Mouse (Mus musculus) MEL (cell line): ENCODE results near the gene Sec24a. TPM values are rescaled to one million over a fixed set of nuclear protein-coding genes. Genes with fewer than 3 reads are reported as not detected.
"Not testable (repeated sequence)": the region's sequence is repeated elsewhere in the genome, so short reads cannot be mapped to it uniquely, and the experiment has no call there.

Source experiments
- DNase-seq: peaks from one replicate; pipeline ENCODE4 v3.0.0; 2011; ENCODE audit warnings: low read depth, low spot score
- H3K27ac ChIP-seq: 2 replicates; pipeline ENCODE4 v1.5.1; 2012; ENCODE audit warnings: low read depth, mild to moderate bottlenecking, control low read depth, low read length, moderate library complexity; ENCODE audit not compliant: control insufficient read depth
- H3K27me3 ChIP-seq, 2 experiments: fragments of 150-350 bp in 1 of 2; sonication (generic) in 1 of 2; 2 replicates each; pipeline ENCODE4 v1.6.1; 2012; ENCODE audit warnings: low read length in 2 of 2, mild to moderate bottlenecking in 2 of 2, improper control_type of control experiment in 1 of 2, moderate library complexity in 1 of 2; ENCODE audit not compliant: insufficient read depth in 2 of 2, control insufficient read depth in 1 of 2
- H3K36me3 ChIP-seq, 2 experiments: 2 replicates each; pipeline ENCODE4 v1.6.1; 2012 to 2014; ENCODE audit warnings: low read length in 2 of 2, improper control_type of control experiment in 1 of 2, inconsistent platforms in 1 of 2, mild to moderate bottlenecking in 1 of 2; ENCODE audit not compliant: insufficient read depth in 2 of 2, control insufficient read depth in 1 of 2
- H3K4me1 ChIP-seq, 2 experiments: fragments of 150-350 bp in 1 of 2; sonication (generic) in 1 of 2; 2 replicates each; pipeline ENCODE4 v1.6.1; 2012; ENCODE audit warnings: low read length in 2 of 2, improper control_type of control experiment in 1 of 2, mild to moderate bottlenecking in 1 of 2; ENCODE audit not compliant: insufficient read depth in 2 of 2, control insufficient read depth in 1 of 2
- H3K4me3 ChIP-seq, 2 experiments: fragments of 150-350 bp in 1 of 2; sonication (generic) in 1 of 2; 2 replicates each; pipeline ENCODE4 v1.5.1; 2012; ENCODE audit warnings: low read depth in 2 of 2, low read length in 2 of 2, mild to moderate bottlenecking in 2 of 2, moderate library complexity in 2 of 2, control low read depth in 1 of 2, improper control_type of control experiment in 1 of 2; ENCODE audit not compliant: control insufficient read depth in 1 of 2, insufficient read depth in 1 of 2
- H3K79me2 ChIP-seq: 2 replicates; pipeline ENCODE4 v1.6.1; 2012; ENCODE audit warnings: mild to moderate bottlenecking, low read length, moderate library complexity; ENCODE audit not compliant: control insufficient read depth, poor library complexity, insufficient read depth
- H3K9ac ChIP-seq: 2 replicates; pipeline ENCODE4 v1.6.1; 2012; ENCODE audit warnings: low read depth, mild to moderate bottlenecking, control low read depth, low read length, moderate library complexity; ENCODE audit not compliant: control insufficient read depth, poor library complexity, severe bottlenecking
- H3K9me3 ChIP-seq: fragments of 150-350 bp; sonication (generic); replicated peaks from 2 replicates; pipeline ENCODE4 v1.6.1; 2012; ENCODE audit warnings: mild to moderate bottlenecking, low read length, improper control_type of control experiment, moderate library complexity; ENCODE audit not compliant: insufficient read depth
- CHD1 ChIP-seq: IDR thresholded peaks from 2 replicates; pipeline ENCODE4 v1.6.1; 2012; ENCODE audit warnings: low read depth, mild to moderate bottlenecking, inconsistent platforms, low read length, improper control_type of control experiment
- CTCF ChIP-seq, 3 experiments: IDR thresholded peaks in 2 of 3; conservative IDR thresholded peaks in 1 of 3; 2 replicates each; pipeline ENCODE4 v1.5.1; 2011 to 2012; ENCODE audit warnings: low read length in 3 of 3, low read depth in 2 of 3, mild to moderate bottlenecking in 2 of 3, improper control_type of control experiment in 1 of 3, inconsistent platforms in 1 of 3, mixed read lengths in 1 of 3, moderate library complexity in 1 of 3; ENCODE audit not compliant: control insufficient read depth in 1 of 3, insufficient read depth in 1 of 3, poor library complexity in 1 of 3, severe bottlenecking in 1 of 3
- EP300 ChIP-seq, 2 experiments: IDR thresholded peaks; 2 replicates each; pipeline ENCODE4 v1.6.1; 2011; ENCODE audit warnings: improper control_type of control experiment in 2 of 2, low read length in 2 of 2, low read depth in 1 of 2, mild to moderate bottlenecking in 1 of 2
- GABPA ChIP-seq: IDR thresholded peaks from 2 replicates; pipeline ENCODE4 v1.6.1; 2012; ENCODE audit warnings: low read depth, mild to moderate bottlenecking, inconsistent platforms, low read length, improper control_type of control experiment, moderate library complexity
- HCFC1 ChIP-seq: IDR thresholded peaks from 2 replicates; pipeline ENCODE4 v1.6.1; 2012; ENCODE audit warnings: low read depth, mild to moderate bottlenecking, inconsistent platforms, low read length, improper control_type of control experiment, moderate library complexity
- KAT2A ChIP-seq: conservative IDR thresholded peaks from 2 replicates; pipeline ENCODE4 v1.6.1; 2012; ENCODE audit warnings: low read depth, low read length, improper control_type of control experiment, inconsistent platforms
- MAX ChIP-seq: IDR thresholded peaks from 2 replicates; pipeline ENCODE4 v1.6.1; 2011; ENCODE audit warnings: low read length, improper control_type of control experiment
- NELFE ChIP-seq: IDR thresholded peaks from 2 replicates; pipeline ENCODE4 v1.6.1; 2011; ENCODE audit warnings: low read depth, low read length, improper control_type of control experiment
- RAD21 ChIP-seq: IDR thresholded peaks from 2 replicates; pipeline ENCODE4 v1.6.1; 2011; ENCODE audit warnings: mild to moderate bottlenecking, low read depth, low read length, improper control_type of control experiment
- RCOR1 ChIP-seq: IDR thresholded peaks from 2 replicates; pipeline ENCODE4 v1.6.1; 2012; ENCODE audit warnings: low read depth, mild to moderate bottlenecking, inconsistent platforms, low read length, improper control_type of control experiment
- SIN3A ChIP-seq: IDR thresholded peaks from 2 replicates; pipeline ENCODE4 v1.6.1; 2012; ENCODE audit warnings: low read length, improper control_type of control experiment, inconsistent platforms
- TAL1 ChIP-seq: IDR thresholded peaks from 2 replicates; pipeline ENCODE4 v1.6.1; 2012; ENCODE audit warnings: mild to moderate bottlenecking, inconsistent platforms, low read length, moderate library complexity, mixed read lengths
- TBP ChIP-seq: IDR thresholded peaks from 2 replicates; pipeline ENCODE4 v1.8.0; 2011; ENCODE audit warnings: low read depth, low read length, improper control_type of control experiment
- TCF12 ChIP-seq: IDR thresholded peaks from 2 replicates; pipeline ENCODE4 v1.6.1; 2014; ENCODE audit warnings: low read depth, mild to moderate bottlenecking, inconsistent platforms, low read length, improper control_type of control experiment, moderate library complexity
- ZKSCAN1 ChIP-seq: IDR thresholded peaks from 2 replicates; pipeline ENCODE4 v1.6.1; 2012; ENCODE audit warnings: low read depth, mild to moderate bottlenecking, inconsistent platforms, low read length, improper control_type of control experiment, moderate library complexity
- ZMIZ1 ChIP-seq: IDR thresholded peaks from 2 replicates; pipeline ENCODE4 v1.6.1; 2012; ENCODE audit warnings: low read depth, mild to moderate bottlenecking, inconsistent platforms, low read length, improper control_type of control experiment, moderate library complexity
- polyA plus RNA-seq, 2 experiments: library from polyadenylated mRNA; stranded (reverse) in 1 of 2; unstranded in 1 of 2; fragments of >175 nt in 1 of 2; fragments of >200 nt in 1 of 2; gene quantifications; 2 replicates each; pipeline versions ENCODE4 v1.2.1 to v1.2.4; 2012; ENCODE audit warnings: low replicate concordance in 2 of 2, low read depth in 1 of 2; ENCODE audit not compliant: insufficient read length in 2 of 2, insufficient read depth in 1 of 2, missing spikeins in 1 of 2
- total RNA-seq: library from RNA; depleted of rRNA; stranded (reverse); fragments of 300-350 nt; gene quantifications from 2 replicates; pipeline ENCODE4 v1.2.3, GENCODE M21; 2012

Sec24a gene
- total and polyA plus RNA-seq, 3 experiments, result 5.3 to 38.2 (median 14.1) TPM

DNA sequence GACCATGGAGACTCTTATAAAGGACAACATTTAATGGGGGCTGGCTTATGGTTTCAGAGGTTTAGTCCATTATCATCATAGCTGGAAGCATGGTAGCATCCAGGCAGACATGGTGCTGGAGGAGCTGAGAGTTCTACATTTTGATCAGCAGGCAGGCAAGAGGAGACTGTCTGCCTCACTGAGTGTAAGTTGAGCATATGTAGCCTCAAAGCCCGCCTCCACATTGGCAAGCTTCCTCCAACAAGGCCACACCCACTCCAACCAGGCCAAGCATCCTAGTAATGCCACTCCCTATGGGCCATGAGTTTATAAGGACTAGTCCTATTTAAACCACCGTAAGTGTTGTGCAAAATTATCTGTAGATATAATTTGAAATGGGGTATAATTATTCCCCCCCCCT lies 92.1 kb downstream of the Sec24a start:
- Histone ChIP-seq H3K79me2 (no peaks in the 10 kb centered on the region), H3K4me1 (peaks cover 3 to 9% of the 10 kb centered on the region in 2 experiments; a peak in 3 of 4 replicates), H3K27me3 (no peaks in the 10 kb centered on the region), H3K36me3 (peaks cover 0 to 6% of the 10 kb centered on the region in 2 experiments; a peak in 2 of 4 replicates), H3K27ac (no peak overlapping the region), H3K9ac (no peak overlapping the region), H3K9me3 (no peaks in the 10 kb centered on the region), H3K4me3 (no peak overlapping the region)
- 0 out of 4 replicates have a peak, but pooled peaks of 1 of the 2 experiments have one; percentile 10 for TF ChIP-seq EP300 (IDR thresholded peaks at IDR 0.05; ENCODE audit: low read depth in 1 of 2, low read length in 2 of 2)
- TF ChIP-seq GABPA, result no peak
- TF ChIP-seq RCOR1, result no peak
- peak; percentile 61; the same call in 1 of the 2 replicates for TF ChIP-seq TBP
- TF ChIP-seq HCFC1, result no peak
- peak; percentile 91 for DNase-seq

DNA sequence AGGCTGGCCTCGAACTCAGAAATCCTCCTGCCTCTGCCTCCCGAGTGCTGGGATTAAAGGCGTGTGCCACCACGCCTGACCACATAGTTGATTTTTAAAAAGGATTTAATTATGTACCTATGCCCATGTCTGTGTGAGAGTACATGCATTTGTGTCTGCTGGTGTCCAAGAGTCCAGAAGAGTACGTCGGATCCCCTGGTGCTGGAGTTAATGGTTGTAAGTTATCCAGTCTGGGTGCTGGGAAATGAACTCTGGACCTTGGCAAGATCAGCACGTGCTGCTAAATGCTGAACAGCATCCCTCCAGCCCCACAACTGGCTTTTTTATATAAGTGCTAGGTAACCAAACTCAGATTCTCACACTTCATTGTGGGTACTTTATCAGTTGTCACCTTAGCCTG lies 92.6 kb downstream of the Sec24a start:
- no peak overlapping the region for H3K27ac ChIP-seq
- TF ChIP-seq NELFE, result no peak
- H3K9me3 ChIP-seq, result no peaks in the 10 kb centered on the region

DNA sequence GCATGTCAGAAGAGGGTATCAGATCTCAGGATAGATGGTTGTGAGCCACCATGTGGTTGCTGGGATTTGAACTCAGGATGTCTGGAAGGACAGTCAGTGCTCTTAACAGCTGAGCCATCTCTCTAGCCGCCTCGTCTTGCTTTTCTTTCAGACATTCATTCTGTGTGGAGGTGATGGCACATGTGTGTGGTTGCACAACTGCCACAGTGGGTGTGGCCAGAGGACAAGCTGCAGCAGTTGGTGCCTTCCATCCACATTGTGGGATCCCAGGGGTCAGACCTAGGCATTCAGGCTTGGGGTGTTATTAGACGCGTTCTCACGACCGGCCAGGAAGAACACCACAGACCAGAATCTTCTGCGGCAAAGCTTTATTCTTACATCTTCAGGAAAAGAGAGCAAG lies 98.7 kb downstream of the Sec24a start:
- not testable (repeated sequence) for H3K9ac ChIP-seq, H3K27ac ChIP-seq, H3K4me1 ChIP-seq, DNase-seq, H3K79me2 ChIP-seq, H3K4me3 ChIP-seq, H3K9me3 ChIP-seq, H3K27me3 ChIP-seq, H3K36me3 ChIP-seq

More for the DNA sequence above, 92.6 kb downstream of the Sec24a start:
- Histone ChIP-seq H3K27me3 (no peaks in the 10 kb centered on the region), H3K79me2 (no peaks in the 10 kb centered on the region), H3K4me3 (no peak overlapping the region), H3K36me3 (peaks cover 0 to 6% of the 10 kb centered on the region in 2 experiments; a peak in 2 of 4 replicates), H3K4me1 (peaks cover 3 to 9% of the 10 kb centered on the region in 2 experiments; a peak in 3 of 4 replicates), H3K9ac (no peak overlapping the region)
- no peak for DNase-seq

DNA sequence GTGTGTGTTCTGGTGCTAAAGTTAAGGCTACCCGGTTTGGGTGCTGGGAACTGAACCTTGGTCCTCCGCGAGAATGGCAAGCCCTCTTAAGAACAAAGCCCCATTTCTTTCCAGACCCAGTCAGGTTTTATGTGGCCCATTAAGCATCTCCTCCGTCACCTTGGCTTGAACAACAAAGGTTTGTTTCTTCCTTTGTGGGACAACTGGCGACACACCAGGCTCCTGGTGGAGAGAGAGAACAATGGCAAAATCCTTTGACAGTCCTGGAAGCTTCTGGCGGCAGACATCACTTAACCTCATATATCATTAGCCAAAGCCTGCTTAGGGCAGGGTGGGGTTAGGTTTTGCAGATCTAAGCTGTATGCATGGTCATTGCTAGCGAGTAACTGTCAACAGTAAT lies 100.8 kb downstream of the Sec24a start:
- no peak overlapping the region for H3K9ac ChIP-seq
- peaks cover 0 to 11% of the 10 kb centered on the region in 2 experiments; a peak in 2 of 4 replicates for H3K36me3 ChIP-seq
- DNase-seq, result no peak
- H3K4me1 ChIP-seq, result peaks cover 8 to 15% of the 10 kb centered on the region in 2 experiments
- H3K27ac ChIP-seq, result no peak overlapping the region
- no peaks in the 10 kb centered on the region for H3K79me2 ChIP-seq
- no peaks in the 10 kb centered on the region for H3K27me3 ChIP-seq
- TF ChIP-seq ZKSCAN1 (no peak), TCF12 (no peak), GABPA (no peak), CHD1 (no peak), MAX (no peak), CTCF (IDR thresholded peaks at IDR 0.05 in 2 of 3, conservative IDR thresholded peaks at IDR 0.05 in 1 of 3; ENCODE audit: control insufficient read depth in 1 of 3, insufficient read depth in 1 of 3, low read depth in 2 of 3, low read length in 3 of 3, poor library complexity in 1 of 3, severe bottlenecking in 1 of 3) (no peak), SIN3A (no peak), RAD21 (no peak), ZMIZ1 (no peak), KAT2A (no peak), TAL1 (no peak)
- no peaks in the 10 kb centered on the region for H3K9me3 ChIP-seq
- H3K4me3 ChIP-seq, result no peak overlapping the region
